Mouse (Mus musculus): ENCODE data around the gene Cuedc1. TPM values are rescaled to one million over a fixed set of nuclear protein-coding genes. Genes with fewer than 3 reads are reported as not detected.

Cuedc1 gene
- total RNA-seq, 1 experiment from 2014 or later = 3.3 TPM

DNA sequence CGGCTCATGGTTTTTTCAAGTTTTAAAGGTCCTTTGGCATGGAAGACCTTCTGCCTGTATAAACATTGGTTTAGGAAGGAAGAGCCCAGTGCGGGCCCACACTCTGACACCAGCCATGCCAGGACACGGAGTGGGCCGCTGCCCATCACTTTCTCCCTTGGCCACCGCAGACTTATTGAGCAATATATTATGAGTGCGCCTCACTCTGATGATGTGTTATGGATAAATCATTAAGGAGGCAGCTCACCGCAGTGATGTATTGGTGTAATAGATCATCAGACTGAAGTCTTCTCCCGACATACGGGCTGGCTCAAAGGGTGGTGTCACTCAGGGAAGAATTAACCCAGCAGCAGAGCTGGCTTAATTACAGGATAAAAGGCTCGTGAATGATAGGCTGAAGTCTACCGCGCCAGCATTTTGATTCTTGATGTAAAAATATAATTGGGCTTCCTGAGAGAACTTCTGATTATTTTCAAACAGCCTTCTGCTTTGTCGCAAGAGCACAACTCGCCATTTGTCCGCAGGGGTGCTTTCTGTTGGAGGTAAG lies 124.1 kb downstream of the Cuedc1 start:
- ATAC-seq (replicated peaks; ENCODE audit: low read depth, poor library complexity, severe bottlenecking) = no peak

DNA sequence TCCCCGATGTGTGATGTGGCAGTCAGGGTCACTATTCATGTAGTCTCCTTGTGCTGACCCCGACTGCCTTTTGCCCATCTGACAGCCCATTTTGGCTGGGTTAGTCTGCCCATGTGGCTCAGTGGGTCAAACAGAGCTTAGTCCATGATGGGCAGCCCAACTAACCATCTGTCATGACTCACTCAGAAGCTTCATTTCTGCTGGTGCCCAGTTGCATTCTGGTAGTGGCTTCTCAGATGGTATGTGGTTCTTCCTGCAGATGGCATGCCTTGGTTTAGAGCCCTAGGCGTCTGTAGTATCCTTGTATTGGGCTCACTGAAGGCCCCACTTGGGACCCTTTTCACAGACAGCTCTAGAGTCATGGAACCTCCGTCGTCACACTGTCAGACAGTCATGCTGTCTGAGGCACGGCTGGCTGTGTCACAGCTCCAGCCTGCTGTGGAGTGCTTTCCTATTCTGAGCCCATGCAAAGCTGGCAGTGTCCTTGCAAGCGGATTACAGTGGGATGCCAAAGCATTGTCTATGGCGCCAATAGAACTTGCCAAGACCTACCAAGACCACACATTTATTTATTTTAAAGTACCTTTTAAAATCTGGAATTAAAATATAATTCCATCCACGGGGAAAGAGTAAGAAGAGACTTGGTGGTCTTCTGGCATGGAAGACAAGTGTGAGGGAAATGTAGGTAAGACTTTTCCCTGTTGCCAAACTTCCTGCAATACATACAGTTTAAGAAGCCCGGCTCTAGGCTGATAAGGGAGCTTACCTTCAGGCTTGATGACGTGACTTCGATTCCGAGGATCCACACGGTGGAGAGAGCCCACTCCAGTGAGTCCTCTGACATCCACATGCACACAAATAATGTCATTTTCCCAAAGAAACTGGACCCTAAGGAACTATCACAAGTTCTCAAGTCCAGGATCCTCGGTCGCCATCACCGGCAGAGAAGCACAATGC lies 129.4 kb downstream of the Cuedc1 start:
- ATAC-seq (replicated peaks; ENCODE audit: low read depth, poor library complexity, severe bottlenecking) = no peak

DNA sequence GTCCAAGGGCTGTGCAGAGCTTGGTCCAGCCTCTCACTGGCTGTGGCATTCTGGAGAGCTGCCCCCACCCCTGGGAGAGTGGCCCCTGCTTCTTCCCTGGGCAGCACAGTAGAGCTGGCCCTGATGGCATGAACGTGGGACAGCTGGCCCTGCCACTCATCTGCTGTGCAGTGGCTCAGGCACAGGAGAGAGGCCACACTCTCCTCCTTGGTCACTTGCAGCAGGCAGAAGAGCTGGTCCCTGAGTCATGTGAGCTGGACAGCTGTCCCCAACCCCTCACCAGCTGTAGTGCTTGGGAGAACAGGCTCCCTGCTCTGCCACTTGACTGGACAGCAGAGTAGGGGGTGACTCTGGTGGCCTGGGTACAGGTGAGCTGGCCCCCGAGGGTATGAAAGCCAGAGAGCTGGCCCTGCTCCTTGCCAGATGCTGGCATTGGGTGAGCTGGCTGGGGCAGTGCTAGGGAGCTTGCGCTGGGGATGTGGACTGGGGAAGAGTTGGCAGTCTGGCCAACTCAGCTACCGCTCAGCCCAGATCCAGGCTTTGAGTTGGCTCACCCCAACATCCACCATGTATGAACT lies 133.4 kb downstream of the Cuedc1 start:
- no peak for ATAC-seq (replicated peaks; ENCODE audit: low read depth, poor library complexity, severe bottlenecking)

DNA sequence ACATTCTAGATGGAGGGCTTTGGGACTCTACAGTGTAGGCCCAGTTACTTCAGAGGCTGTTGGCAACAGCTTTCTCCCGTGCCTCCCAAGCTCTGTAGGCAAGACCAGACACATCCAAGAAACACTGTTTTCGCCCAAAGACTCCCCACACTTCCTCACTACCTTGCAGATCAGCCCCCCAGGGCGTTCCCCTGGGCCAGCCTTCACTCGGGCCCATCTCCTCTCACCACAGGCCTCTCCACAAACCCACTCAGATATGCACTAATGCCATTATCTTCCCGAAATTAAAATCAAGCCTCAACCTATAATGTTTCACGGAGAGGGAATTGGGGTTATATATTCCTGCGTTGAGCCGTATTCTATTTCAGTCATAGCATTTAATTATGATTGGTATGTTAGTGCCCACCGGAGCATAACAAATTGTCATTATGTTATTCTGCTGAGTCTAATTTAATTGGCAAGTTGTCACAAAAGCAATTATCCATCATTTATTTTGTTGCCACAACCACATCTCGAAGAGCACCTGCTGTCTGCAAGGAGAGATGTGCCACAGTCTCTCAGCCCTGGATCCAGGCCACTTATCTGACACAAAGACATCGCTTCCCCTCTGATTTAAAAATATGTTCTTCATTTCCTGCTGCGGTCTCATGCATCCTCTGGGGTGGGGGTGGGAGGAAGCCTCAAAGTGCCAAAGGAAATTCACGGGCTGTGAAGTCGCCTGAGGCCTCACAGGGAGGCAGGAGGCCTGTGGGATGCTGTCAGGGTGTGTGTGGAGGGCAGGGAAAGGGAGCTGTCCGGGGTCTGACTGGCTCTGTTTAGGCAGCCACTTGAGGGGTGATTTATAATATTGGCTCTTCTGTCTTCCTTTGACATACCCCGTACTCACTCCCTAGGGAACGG lies 135.9 kb downstream of the Cuedc1 start:
- ATAC-seq (replicated peaks; ENCODE audit: low read depth, poor library complexity, severe bottlenecking) = peak; percentile 89

DNA sequence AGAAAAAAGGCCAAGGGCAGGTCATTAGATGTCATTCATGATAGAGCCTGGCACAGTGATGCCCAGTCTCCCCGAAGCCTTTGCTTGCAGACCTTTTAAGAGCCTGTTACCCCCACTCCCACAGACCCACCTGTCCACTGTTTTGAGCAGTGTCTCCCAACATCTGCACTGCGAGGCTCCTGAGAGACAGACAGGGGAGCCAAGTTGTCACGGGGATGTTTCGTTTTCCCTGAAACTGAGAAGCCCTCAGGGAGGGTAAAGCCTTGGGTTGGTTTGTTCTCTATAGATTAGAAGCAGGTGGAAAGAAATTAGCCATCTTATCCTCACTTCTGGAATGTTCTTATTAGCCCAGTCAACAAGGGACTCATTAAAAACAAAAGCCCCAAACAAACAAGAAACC lies 136.9 kb downstream of the Cuedc1 start:
- ATAC-seq (replicated peaks; ENCODE audit: low read depth, poor library complexity, severe bottlenecking) = no peak

DNA sequence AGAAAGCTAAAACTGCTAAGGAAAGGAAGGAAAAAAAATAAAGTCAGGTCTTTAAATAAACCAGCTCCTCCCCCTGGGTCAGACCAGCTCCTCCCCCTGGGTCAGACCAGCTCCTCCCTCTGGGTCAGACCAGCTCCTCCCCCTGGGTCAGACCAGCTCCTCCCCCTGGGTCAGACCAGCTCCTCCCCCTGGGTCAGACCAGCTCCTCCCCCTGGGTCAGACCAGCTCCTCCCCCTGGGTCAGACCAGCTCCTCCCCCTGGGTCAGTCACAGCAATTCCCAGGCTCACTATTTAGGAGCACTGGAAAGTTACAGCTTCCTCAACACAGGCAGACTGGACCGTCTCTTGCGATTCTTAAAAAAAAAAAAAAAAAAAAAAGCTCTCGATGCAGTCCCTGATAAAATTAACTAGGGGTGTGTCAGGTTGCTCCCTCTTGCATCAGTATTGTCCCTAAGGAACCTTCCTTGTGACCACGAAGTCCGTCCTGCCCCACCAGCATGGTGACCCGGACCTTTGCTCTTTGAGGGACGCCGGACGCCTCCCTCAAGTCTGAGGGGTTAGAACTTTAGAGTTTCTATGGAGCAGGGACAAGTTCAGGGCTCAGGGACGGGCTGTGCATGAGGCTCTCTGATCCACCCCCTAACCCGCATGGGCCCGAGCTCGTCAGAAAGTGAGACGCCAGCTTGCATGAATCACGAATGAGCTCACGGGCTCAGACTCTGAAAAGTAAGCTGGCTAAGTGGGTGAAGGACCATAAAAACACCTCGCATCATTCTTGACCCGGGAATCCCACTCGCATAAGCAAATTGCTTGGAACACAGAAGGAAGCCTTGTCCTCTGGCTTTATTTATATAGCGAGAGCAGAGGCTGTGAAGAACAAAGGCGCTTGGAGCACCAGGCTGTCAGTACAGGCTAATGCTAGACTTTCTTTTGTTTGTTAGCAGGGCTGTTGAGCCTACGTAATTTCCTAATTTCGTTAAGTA lies 137.7 kb downstream of the Cuedc1 start:
- ATAC-seq (replicated peaks; ENCODE audit: low read depth, poor library complexity, severe bottlenecking) = 0 out of 2 replicates have a peak, but pooled peaks have one; percentile 21

DNA sequence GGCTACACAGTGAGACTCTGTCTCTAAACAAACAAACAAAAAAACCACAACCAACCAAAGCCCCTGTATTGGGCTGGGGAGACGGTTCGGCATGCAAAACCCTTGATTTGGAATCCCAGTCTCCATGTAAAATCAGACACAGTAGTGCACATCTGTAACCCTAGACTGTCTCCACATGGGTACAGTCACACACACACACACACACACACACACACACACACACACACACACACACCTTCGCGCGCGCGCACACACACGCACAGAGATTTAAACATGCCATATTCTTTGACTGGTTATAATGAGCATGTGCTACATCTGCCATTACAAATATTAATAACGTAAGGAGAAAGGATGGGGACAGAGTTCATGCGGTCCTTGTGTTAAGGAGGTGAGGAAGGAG lies 142.4 kb downstream of the Cuedc1 start:
- no peak for ATAC-seq (replicated peaks; ENCODE audit: low read depth, poor library complexity, severe bottlenecking)

DNA sequence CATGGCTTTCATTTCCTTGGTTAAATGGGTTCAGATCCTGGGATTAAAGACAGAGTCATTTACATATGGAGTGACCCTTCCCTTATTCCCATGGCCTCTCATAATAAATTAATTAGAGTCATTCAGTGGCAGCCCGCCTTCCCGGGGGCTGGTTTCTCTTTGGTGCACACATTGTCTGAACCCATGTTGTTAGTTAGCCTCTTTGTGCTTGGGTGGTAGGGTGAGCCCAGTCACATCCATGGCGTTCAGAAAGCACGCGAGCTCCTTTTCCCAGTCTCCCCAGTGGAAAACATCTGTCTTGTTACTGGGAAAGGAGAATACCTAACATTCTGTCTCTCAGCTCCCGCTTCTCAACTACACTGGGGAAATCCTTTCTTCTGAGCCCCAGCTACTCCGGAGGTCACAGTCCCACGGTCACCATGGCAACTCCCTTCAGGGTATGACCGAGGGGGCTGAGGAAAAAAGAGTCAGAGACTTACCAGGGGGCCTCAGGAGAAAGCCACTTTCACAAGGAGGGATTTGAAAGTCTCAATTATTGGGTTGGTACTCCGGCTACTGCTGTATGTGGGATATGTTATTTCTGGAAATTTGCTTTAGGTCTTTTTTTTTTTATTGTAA lies 143.0 kb downstream of the Cuedc1 start:
- ATAC-seq (replicated peaks; ENCODE audit: low read depth, poor library complexity, severe bottlenecking) = no peak

DNA sequence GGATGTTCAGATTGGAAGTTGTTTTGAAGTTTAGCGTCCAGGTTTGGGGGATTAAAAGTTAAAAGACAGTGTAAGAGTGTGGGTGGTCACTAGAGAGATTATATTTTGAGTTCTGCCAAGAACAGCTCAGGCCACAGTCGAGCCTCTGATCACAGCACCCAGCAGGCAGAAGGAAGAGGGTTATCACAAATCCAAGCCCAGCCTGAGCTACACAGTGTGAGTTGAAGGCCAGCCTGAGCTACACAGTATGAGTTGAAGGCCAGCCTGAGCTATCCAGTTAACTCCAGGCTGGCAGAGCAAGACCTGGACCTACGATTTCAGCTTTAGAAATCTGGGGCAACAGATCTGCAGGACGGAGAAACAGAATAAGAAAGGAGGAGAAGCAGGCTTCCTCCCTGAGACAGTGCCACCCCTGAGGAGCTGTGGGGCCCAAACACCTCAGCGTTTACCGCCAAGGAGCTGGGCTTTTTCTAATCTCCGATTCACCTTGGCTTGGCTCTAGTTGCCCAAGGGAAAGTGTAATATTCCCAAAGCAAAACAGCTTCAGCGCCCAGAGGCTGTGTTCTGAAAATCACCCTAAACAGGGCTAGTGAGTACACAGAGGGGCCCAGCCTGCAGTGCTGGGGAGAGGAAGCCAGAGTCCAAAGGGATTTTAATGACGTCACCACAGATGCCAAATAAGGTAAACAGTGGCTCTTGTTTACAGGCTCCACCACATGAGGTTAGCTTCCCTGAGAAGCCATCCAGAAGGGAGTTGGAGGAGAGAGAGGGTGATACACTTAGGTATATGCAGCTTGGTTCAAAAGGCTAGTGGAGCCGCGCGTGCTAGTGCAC lies 143.8 kb downstream of the Cuedc1 start:
- no peak for ATAC-seq (replicated peaks; ENCODE audit: low read depth, poor library complexity, severe bottlenecking)

Other genes with a start within 250 kb of the Cuedc1 start
- 3.9 and 5.3 TPM in 2 replicates for gene Mks1, start 244.8 kb upstream of the Cuedc1 start, total RNA-seq (2017)
- 0.73 and 1.8 TPM in 2 replicates for gene Epx, start 222.5 kb upstream of the Cuedc1 start, total RNA-seq (2017)
- not detected in 2 replicates for gene Olfr462, start 205.8 kb upstream of the Cuedc1 start, total RNA-seq (2017)
- not detected in 2 replicates for gene Olfr463, start 200.7 kb upstream of the Cuedc1 start, total RNA-seq (2017)
- not detected in 2 replicates for gene Olfr464, start 177.1 kb upstream of the Cuedc1 start, total RNA-seq (2017)
- 20.2 and 24.9 TPM in 2 replicates for gene Dynll2, start 110.5 kb upstream of the Cuedc1 start, total RNA-seq (2017)
- 612 and 668 TPM in 2 replicates for gene Srsf1, start 50.7 kb upstream of the Cuedc1 start, total RNA-seq (2017)
- 33.8 and 42.6 TPM in 2 replicates for gene Vezf1, start 29.8 kb upstream of the Cuedc1 start, total RNA-seq (2017)
- 49.4 and 78.2 TPM in 2 replicates for gene Mrps23, start 106.3 kb downstream of the Cuedc1 start, total RNA-seq (2017)
- not detected in 2 replicates for gene Ccdc182, start 196.0 kb downstream of the Cuedc1 start, total RNA-seq (2017)

Data from common myeloid progenitor, adult 5-6 weeks (primary cell).